Mouse (Mus musculus) common myeloid progenitor, adult 5-6 weeks (primary cell): ENCODE measurements around the gene Pitpnb. TPM values are rescaled to one million over a fixed set of nuclear protein-coding genes. Genes with fewer than 3 reads are reported as not detected.
A peak's percentile ranks its signal among the peaks of the same experiment; 100 is the strongest.

Experiments
- ATAC-seq: replicated peaks from 2 replicates; pipeline ENCODE4 v1.8.0; 2016; ENCODE audit warnings: low read depth, mild to moderate bottlenecking, moderate TSS enrichment, inconsistent platforms; ENCODE audit not compliant: poor library complexity, severe bottlenecking
- total RNA-seq: library from RNA; stranded (forward); fragments of 200-1000, 187-1606 nt; gene quantifications from 2 replicates; pipeline ENCODE4 v1.2.3, GENCODE M21; 2017

Pitpnb gene
- total RNA-seq, result 23.4 and 37.8 TPM in 2 replicates

GRCm38 (mm10) chr5:111330417-111331098, at the start of gene Pitpnb:
Gene Pitpnb, plus strand, starts transcription at chr5:111330763.
- peak; percentile 93 for ATAC-seq

- no peak for ATAC-seq
These were observed 46.0 kb upstream of the Pitpnb start for GRCm38 (mm10) chr5:111284420-111285175.

- ATAC-seq, result no peak
These were observed 43.0 kb upstream of the Pitpnb start for GRCm38 (mm10) chr5:111287571-111287970.

GRCm38 (mm10) chr5:111288486-111288885, 42.1 kb upstream of the Pitpnb start:
- no peak for ATAC-seq

GRCm38 (mm10) chr5:111290071-111290470, 40.5 kb upstream of the Pitpnb start:
- ATAC-seq, result no peak

GRCm38 (mm10) chr5:111291639-111292038, 38.9 kb upstream of the Pitpnb start:
- ATAC-seq, result no peak

- ATAC-seq, result no peak
These were observed 32.8 kb upstream of the Pitpnb start for GRCm38 (mm10) chr5:111297801-111298200.

- ATAC-seq, result no peak
These were observed 31.9 kb upstream of the Pitpnb start for GRCm38 (mm10) chr5:111298706-111299105.

- ATAC-seq, result no peak
These were observed 29.8 kb upstream of the Pitpnb start for GRCm38 (mm10) chr5:111300776-111301175.

- peak; percentile 68; the same call in 1 of the 2 replicates for ATAC-seq
These were observed 28.8 kb upstream of the Pitpnb start for GRCm38 (mm10) chr5:111301736-111302135.

- no peak for ATAC-seq
These were observed 25.8 kb upstream of the Pitpnb start for GRCm38 (mm10) chr5:111304730-111305129.

- no peak for ATAC-seq
These were observed 20.4 kb upstream of the Pitpnb start for GRCm38 (mm10) chr5:111310185-111310584.

- no peak for ATAC-seq
These were observed 16.7 kb upstream of the Pitpnb start for GRCm38 (mm10) chr5:111313833-111314232.

- no peak for ATAC-seq
These were observed 15.5 kb upstream of the Pitpnb start for GRCm38 (mm10) chr5:111315061-111315460.

GRCm38 (mm10) chr5:111317526-111317925, 13.0 kb upstream of the Pitpnb start:
- no peak for ATAC-seq

GRCm38 (mm10) chr5:111318946-111319345, 11.6 kb upstream of the Pitpnb start:
- ATAC-seq, result no peak

- no peak for ATAC-seq
These were observed 4.8 kb upstream of the Pitpnb start for GRCm38 (mm10) chr5:111325813-111326212.

GRCm38 (mm10) chr5:111327420-111327819, 3.1 kb upstream of the Pitpnb start:
- no peak for ATAC-seq

GRCm38 (mm10) chr5:111329782-111330416, 664 bp upstream of the Pitpnb start:
- ATAC-seq, result 0 out of 2 replicates have a peak, but pooled peaks have one; percentile 1

GRCm38 (mm10) chr5:111331099-111331435, 504 bp downstream of the Pitpnb start:
- no peak for ATAC-seq
